Mouse (Mus musculus): ENCODE results near the gene Heca. TPM values are rescaled to one million over a fixed set of nuclear protein-coding genes. Genes with fewer than 3 reads are reported as not detected.
A peak's percentile ranks its signal among the peaks of the same experiment; 100 is the strongest.

The Heca gene
- polyA plus RNA-seq (2014; fragmentation: Nextera tagmentation; extraction: Ambion mirVana): 4.6 and 5.5 TPM in 2 replicates

- no peaks in the 10 kb centered on the region for H3K4me1 ChIP-seq (replicated peaks; ENCODE audit: control insufficient read depth, insufficient read depth, low read length)
- H3K9ac ChIP-seq (ENCODE audit: low read depth, low read length): peak within 1 kb of the TSS; percentile 92
- DNase-seq (ENCODE audit: low spot score) (peak; percentile 97), ATAC-seq (ENCODE audit: low FRiP score) (peak; percentile 98)
- 8% methylated on average over 50 of the region's 50 CpGs for WGBS
- peak within 1 kb of the TSS; percentile 75 for H3K27ac ChIP-seq (ENCODE audit: low read depth, low read length)
- H3K36me3 ChIP-seq (ENCODE audit: control insufficient read depth, insufficient read depth, low read length): no peaks in the 10 kb centered on the region
- H3K4me2 ChIP-seq (replicated peaks; ENCODE audit: low read depth, low read length): peak within 1 kb of the TSS; percentile 66
- H3K27me3 ChIP-seq (ENCODE audit: control insufficient read depth, insufficient read depth, low read length): no peaks in the 10 kb centered on the region
- H3K4me3 ChIP-seq (ENCODE audit: low read depth, low read length): peak within 1 kb of the TSS; percentile 75
- no peaks in the 10 kb centered on the region for H3K9me3 ChIP-seq (ENCODE audit: control insufficient read depth, low read length)
Measured at GRCm38 (mm10) chr10:17947960-17948730, at the start of gene Heca. Gene Heca, minus strand, starts transcription at chr10:17948067.

- no peak overlapping the region for H3K9ac ChIP-seq (ENCODE audit: low read depth, low read length)
- H3K9me3 ChIP-seq (ENCODE audit: control insufficient read depth, low read length): no peaks in the 10 kb centered on the region
- no peak overlapping the region for H3K27ac ChIP-seq (ENCODE audit: low read depth, low read length)
- DNase-seq (ENCODE audit: low spot score) (no peak), ATAC-seq (ENCODE audit: low FRiP score) (no peak)
- no peaks in the 10 kb centered on the region for H3K27me3 ChIP-seq (ENCODE audit: control insufficient read depth, insufficient read depth, low read length)
- WGBS: 84% methylated on average over 4 of the region's 4 CpGs
- no peaks in the 10 kb centered on the region for H3K36me3 ChIP-seq (ENCODE audit: control insufficient read depth, insufficient read depth, low read length)
- no peak overlapping the region for H3K4me2 ChIP-seq (replicated peaks; ENCODE audit: low read depth, low read length)
- no peak overlapping the region for H3K4me3 ChIP-seq (ENCODE audit: low read depth, low read length)
- no peaks in the 10 kb centered on the region for H3K4me1 ChIP-seq (replicated peaks; ENCODE audit: control insufficient read depth, insufficient read depth, low read length)
Measured at GRCm38 (mm10) chr10:17990576-17990975, 42.7 kb upstream of the Heca start.

- Histone ChIP-seq H3K4me3 (ENCODE audit: low read depth, low read length) (no peak overlapping the region), H3K4me2 (replicated peaks; ENCODE audit: low read depth, low read length) (no peak overlapping the region), H3K27ac (ENCODE audit: low read depth, low read length) (no peak overlapping the region), H3K9me3 (ENCODE audit: control insufficient read depth, low read length) (no peaks in the 10 kb centered on the region), H3K4me1 (replicated peaks; ENCODE audit: control insufficient read depth, insufficient read depth, low read length) (no peaks in the 10 kb centered on the region), H3K36me3 (ENCODE audit: control insufficient read depth, insufficient read depth, low read length) (no peaks in the 10 kb centered on the region), H3K9ac (ENCODE audit: low read depth, low read length) (no peak overlapping the region), H3K27me3 (ENCODE audit: control insufficient read depth, insufficient read depth, low read length) (no peaks in the 10 kb centered on the region)
- DNase-seq (ENCODE audit: low spot score) (no peak), ATAC-seq (ENCODE audit: low FRiP score) (no peak)
- WGBS: 79% methylated on average over 6 of the region's 6 CpGs
Measured at GRCm38 (mm10) chr10:17989136-17989535, 41.3 kb upstream of the Heca start.

GRCm38 (mm10) chr10:17987823-17988423 lies 40.1 kb upstream of the Heca start:
- Histone ChIP-seq H3K9me3 (ENCODE audit: control insufficient read depth, low read length) (no peaks in the 10 kb centered on the region), H3K27me3 (ENCODE audit: control insufficient read depth, insufficient read depth, low read length) (no peaks in the 10 kb centered on the region), H3K4me2 (replicated peaks; ENCODE audit: low read depth, low read length) (no peak overlapping the region), H3K4me1 (replicated peaks; ENCODE audit: control insufficient read depth, insufficient read depth, low read length) (no peaks in the 10 kb centered on the region), H3K27ac (ENCODE audit: low read depth, low read length) (no peak overlapping the region), H3K9ac (ENCODE audit: low read depth, low read length) (no peak overlapping the region), H3K36me3 (ENCODE audit: control insufficient read depth, insufficient read depth, low read length) (no peaks in the 10 kb centered on the region), H3K4me3 (ENCODE audit: low read depth, low read length) (no peak overlapping the region)
- DNase-seq (ENCODE audit: low spot score) (no peak), ATAC-seq (ENCODE audit: low FRiP score) (no peak)
- 82% methylated on average over 8 of the region's 8 CpGs for WGBS

- no peak overlapping the region for H3K4me2 ChIP-seq (replicated peaks; ENCODE audit: low read depth, low read length)
- no peak overlapping the region for H3K9ac ChIP-seq (ENCODE audit: low read depth, low read length)
- WGBS: 92% methylated on average over 2 of the region's 2 CpGs
- no peaks in the 10 kb centered on the region for H3K36me3 ChIP-seq (ENCODE audit: control insufficient read depth, insufficient read depth, low read length)
- H3K4me3 ChIP-seq (ENCODE audit: low read depth, low read length): no peak overlapping the region
- no peaks in the 10 kb centered on the region for H3K27me3 ChIP-seq (ENCODE audit: control insufficient read depth, insufficient read depth, low read length)
- H3K4me1 ChIP-seq (replicated peaks; ENCODE audit: control insufficient read depth, insufficient read depth, low read length): no peaks in the 10 kb centered on the region
- no peaks in the 10 kb centered on the region for H3K9me3 ChIP-seq (ENCODE audit: control insufficient read depth, low read length)
- no peak for DNase-seq (ENCODE audit: low spot score)
- no peak overlapping the region for H3K27ac ChIP-seq (ENCODE audit: low read depth, low read length)
- no peak for ATAC-seq (ENCODE audit: low FRiP score)
Measured at GRCm38 (mm10) chr10:17983313-17983712, 35.4 kb upstream of the Heca start.

- Histone ChIP-seq H3K4me3 (ENCODE audit: low read depth, low read length) (no peak overlapping the region), H3K4me1 (replicated peaks; ENCODE audit: control insufficient read depth, insufficient read depth, low read length) (no peaks in the 10 kb centered on the region), H3K27ac (ENCODE audit: low read depth, low read length) (no peak overlapping the region), H3K9me3 (ENCODE audit: control insufficient read depth, low read length) (no peaks in the 10 kb centered on the region), H3K27me3 (ENCODE audit: control insufficient read depth, insufficient read depth, low read length) (no peaks in the 10 kb centered on the region), H3K36me3 (ENCODE audit: control insufficient read depth, insufficient read depth, low read length) (no peaks in the 10 kb centered on the region), H3K9ac (ENCODE audit: low read depth, low read length) (no peak overlapping the region), H3K4me2 (replicated peaks; ENCODE audit: low read depth, low read length) (no peak overlapping the region)
- DNase-seq (ENCODE audit: low spot score) (no peak), ATAC-seq (ENCODE audit: low FRiP score) (no peak)
- 75% methylated on average over 4 of the region's 4 CpGs for WGBS
Measured at GRCm38 (mm10) chr10:17966090-17966489, 18.2 kb upstream of the Heca start.

GRCm38 (mm10) chr10:17950761-17951160 lies 2.9 kb upstream of the Heca start:
- Histone ChIP-seq H3K36me3 (ENCODE audit: control insufficient read depth, insufficient read depth, low read length) (no peaks in the 10 kb centered on the region), H3K27me3 (ENCODE audit: control insufficient read depth, insufficient read depth, low read length) (no peaks in the 10 kb centered on the region), H3K9ac (ENCODE audit: low read depth, low read length) (no peak overlapping the region), H3K9me3 (ENCODE audit: control insufficient read depth, low read length) (no peaks in the 10 kb centered on the region), H3K4me2 (replicated peaks; ENCODE audit: low read depth, low read length) (no peak overlapping the region), H3K27ac (ENCODE audit: low read depth, low read length) (no peak overlapping the region), H3K4me3 (ENCODE audit: low read depth, low read length) (no peak overlapping the region), H3K4me1 (replicated peaks; ENCODE audit: control insufficient read depth, insufficient read depth, low read length) (no peaks in the 10 kb centered on the region)
- ATAC-seq (ENCODE audit: low FRiP score): no peak
- WGBS: 93% methylated on average over 5 of the region's 5 CpGs
- no peak for DNase-seq (ENCODE audit: low spot score)

- WGBS: under 1% methylated on average over 46 of the region's 110 CpGs
Measured at GRCm38 (mm10) chr10:17947175-17947906, 526 bp downstream of the Heca start.

More at GRCm38 (mm10) chr10:17947175-17947906, 526 bp downstream of the Heca start:
- Histone ChIP-seq H3K9me3 (ENCODE audit: control insufficient read depth, low read length) (no peaks in the 10 kb centered on the region), H3K4me1 (replicated peaks; ENCODE audit: control insufficient read depth, insufficient read depth, low read length) (no peaks in the 10 kb centered on the region), H3K9ac (ENCODE audit: low read depth, low read length) (peak overlapping the region; percentile 92), H3K36me3 (ENCODE audit: control insufficient read depth, insufficient read depth, low read length) (no peaks in the 10 kb centered on the region), H3K27me3 (ENCODE audit: control insufficient read depth, insufficient read depth, low read length) (no peaks in the 10 kb centered on the region), H3K27ac (ENCODE audit: low read depth, low read length) (peak overlapping the region; percentile 75), H3K4me3 (ENCODE audit: low read depth, low read length) (peak overlapping the region; percentile 75), H3K4me2 (replicated peaks; ENCODE audit: low read depth, low read length) (peak overlapping the region; percentile 66)
- DNase-seq (ENCODE audit: low spot score): peak; percentile 66
- ATAC-seq (ENCODE audit: low FRiP score): peak; percentile 67
